Mouse (Mus musculus): Measurements from ENCODE around the gene Rfpl4.

DNA sequence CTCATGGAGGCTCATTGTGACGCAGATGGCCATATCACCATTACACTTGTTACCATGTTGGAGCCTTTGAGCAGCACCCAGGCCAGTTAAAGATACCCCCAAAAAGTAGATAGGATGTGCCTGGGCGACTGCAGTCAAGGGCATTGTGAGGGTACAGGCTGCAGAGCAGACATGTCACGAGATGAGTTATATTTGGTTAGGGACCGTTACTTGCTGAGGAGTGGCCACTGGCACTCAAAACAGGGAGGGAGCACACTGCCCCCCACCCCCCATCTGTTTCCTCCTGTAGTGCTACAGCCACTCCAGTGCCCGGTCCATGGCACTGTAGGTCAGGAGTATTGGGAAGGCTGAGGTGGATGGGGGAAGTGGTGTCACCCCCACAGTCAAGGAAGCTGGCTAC lies 18.0 kb downstream of the Rfpl4 start:
- TF ChIP-seq POLR2A (IDR thresholded peaks at IDR 0.05; ENCODE audit: control insufficient read depth, low read depth, low read length) (no peak), CTCF (IDR thresholded peaks at IDR 0.05; ENCODE audit: control insufficient read depth, insufficient read depth, insufficient replicate concordance, low read depth, low read length) (no peak)

Data from testis, adult 2 months (tissue).